Mouse (Mus musculus) hindbrain, embryonic 16.5 days (tissue): ENCODE results near the gene Gramd1b. TPM values are rescaled to one million over a fixed set of nuclear protein-coding genes. Genes with fewer than 3 reads are reported as not detected.

ENCODE experiments used
- ATAC-seq: fragments of 200-750 bp; cut with Nextera tagmentation; 2 replicates; pipeline ENCODE4 v1.8.0; 2017; ENCODE audit warnings: moderate TSS enrichment, moderate library complexity
- H3K27ac ChIP-seq: fragments of 300-500 bp; sonication (generic); 2 replicates; pipeline ENCODE4 v1.5.1; 2014; ENCODE audit warnings: low read depth, mild to moderate bottlenecking, control low read depth, low read length, moderate library complexity
- H3K27me3 ChIP-seq: fragments of 300-500 bp; sonication (generic); replicated peaks from 2 replicates; pipeline ENCODE4 v1.6.1; 2014; ENCODE audit warnings: low read length; ENCODE audit not compliant: control insufficient read depth, insufficient read depth
- H3K36me3 ChIP-seq: fragments of 300-500 bp; sonication (generic); 2 replicates; pipeline ENCODE4 v1.6.1; 2014; ENCODE audit warnings: mild to moderate bottlenecking, low read length, moderate library complexity, mixed read lengths; ENCODE audit not compliant: control insufficient read depth, insufficient read depth
- H3K4me1 ChIP-seq: fragments of 300-500 bp; sonication (generic); 2 replicates; pipeline ENCODE4 v1.6.1; 2014; ENCODE audit warnings: low read depth, low read length; ENCODE audit not compliant: control insufficient read depth, insufficient read depth
- H3K4me2 ChIP-seq: fragments of 300-500 bp; sonication (generic); 2 replicates; pipeline ENCODE4 v1.6.1; 2014; ENCODE audit warnings: mild to moderate bottlenecking, low read length, control low read depth, moderate library complexity
- H3K4me3 ChIP-seq: fragments of 300-500 bp; sonication (generic); 2 replicates; pipeline ENCODE4 v1.5.1; 2014; ENCODE audit warnings: mild to moderate bottlenecking, low read length, control low read depth, moderate library complexity
- H3K9ac ChIP-seq: fragments of 300-500 bp; sonication (generic); 2 replicates; pipeline ENCODE4 v1.6.1; 2014; ENCODE audit warnings: low read depth, mild to moderate bottlenecking, control low read depth, low read length, moderate library complexity
- H3K9me3 ChIP-seq: fragments of 300-500 bp; sonication (generic); 2 replicates; pipeline ENCODE4 v1.6.1; 2014; ENCODE audit warnings: mild to moderate bottlenecking, low read length, moderate library complexity; ENCODE audit not compliant: control insufficient read depth
- WGBS: fragments of 180-500 bp; shearing (Covaris S2); extraction: QIAGEN DNeasy Blood & Tissue Kit; methylation state at CpG from one replicate; pipeline ENCODE4 v1.1.7; 2014; 5-methylcytosine and 5-hydroxymethylcytosine counted together
- polyA plus RNA-seq: library from polyadenylated mRNA; unstranded; fragments of >200 nt; fragmentation: Nextera tagmentation; extraction: Ambion mirVana; gene quantifications from 2 replicates; pipeline ENCODE4 v1.2.1, GENCODE M21; 2015

Gene Gramd1b
- polyA plus RNA-seq, 1 experiment from 2014 or later: 18.5 TPM

DNA sequence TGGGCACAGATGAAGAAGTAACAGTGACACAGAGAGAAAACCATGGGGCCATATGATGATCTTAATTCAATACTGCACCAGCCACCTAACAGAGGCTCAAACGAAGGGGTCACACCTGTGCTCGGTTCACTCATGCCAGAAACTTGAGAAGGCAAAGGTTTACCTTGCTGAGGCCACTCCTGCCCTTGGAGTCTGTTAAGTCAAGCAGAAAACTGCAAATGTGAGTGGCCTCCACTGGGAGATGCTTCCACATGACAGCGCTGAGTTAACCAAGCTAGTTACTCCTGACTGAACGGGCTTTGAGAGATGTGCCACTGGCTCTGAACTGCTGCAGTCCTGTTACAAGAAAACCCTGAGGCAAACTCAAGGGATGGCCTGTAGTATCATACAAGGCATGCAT lies 83.9 kb downstream of the Gramd1b start:
- 77% methylated on average over 4 of the region's 4 CpGs for WGBS
- ATAC-seq: no peak

DNA sequence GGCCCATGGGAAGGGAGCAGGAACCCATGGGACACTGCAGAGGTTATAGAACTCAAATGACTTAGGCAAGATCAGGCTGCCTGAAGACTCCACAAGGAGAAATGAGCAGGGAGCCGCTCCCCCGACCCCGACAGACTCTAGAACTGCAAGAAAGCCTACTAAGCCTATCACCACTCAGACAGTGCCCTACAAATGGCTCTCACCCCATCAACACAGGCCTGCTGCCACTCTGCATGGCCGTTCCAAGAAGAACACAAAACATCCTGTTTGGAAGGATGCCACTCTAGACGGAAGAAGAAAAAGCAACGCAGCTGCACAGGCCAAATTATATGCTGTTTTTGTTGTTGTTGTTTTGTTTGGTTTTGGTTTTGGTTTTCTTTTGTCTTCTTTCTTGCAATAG lies 86.2 kb downstream of the Gramd1b start:
- Histone ChIP-seq H3K9ac (no peak overlapping the region), H3K36me3 (no peaks in the 10 kb centered on the region), H3K9me3 (no peaks in the 10 kb centered on the region), H3K4me1 (no peaks in the 10 kb centered on the region), H3K4me3 (no peak overlapping the region), H3K27me3 (no peaks in the 10 kb centered on the region), H3K4me2 (no peak overlapping the region), H3K27ac (no peak overlapping the region)
- WGBS: 85% methylated on average over 6 of the region's 6 CpGs
- no peak for ATAC-seq

More for the DNA sequence above, 83.9 kb downstream of the Gramd1b start:
- H3K4me3 ChIP-seq: no peak overlapping the region
- H3K4me2 ChIP-seq: no peak overlapping the region
- no peak overlapping the region for H3K9ac ChIP-seq
- H3K9me3 ChIP-seq: no peaks in the 10 kb centered on the region
- H3K36me3 ChIP-seq: no peaks in the 10 kb centered on the region
- H3K27me3 ChIP-seq: no peaks in the 10 kb centered on the region
- no peak overlapping the region for H3K27ac ChIP-seq
- no peaks in the 10 kb centered on the region for H3K4me1 ChIP-seq

DNA sequence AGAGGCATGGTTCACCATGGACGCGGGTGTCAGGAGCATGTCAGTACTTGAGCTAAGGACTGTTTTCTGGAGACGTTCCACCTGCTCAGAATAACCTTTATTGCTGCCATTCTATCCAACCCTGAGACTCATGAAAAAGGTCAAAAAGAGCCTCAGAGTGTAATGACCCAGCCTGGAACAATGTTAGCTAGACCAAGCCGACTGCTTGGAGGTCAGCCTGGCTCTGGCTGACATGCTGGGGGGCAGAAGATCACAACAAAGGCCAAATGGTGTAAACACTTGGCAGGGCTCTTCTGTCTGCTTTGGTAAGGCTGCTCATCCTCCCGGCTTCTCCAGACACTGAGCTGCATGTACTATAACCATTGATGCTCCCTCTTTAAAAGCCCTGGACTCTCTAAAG lies 88.4 kb downstream of the Gramd1b start:
- no peak overlapping the region for H3K4me3 ChIP-seq
- no peaks in the 10 kb centered on the region for H3K9me3 ChIP-seq
- no peak for ATAC-seq
- H3K4me2 ChIP-seq: no peak overlapping the region
- no peaks in the 10 kb centered on the region for H3K36me3 ChIP-seq
- H3K27ac ChIP-seq: no peak overlapping the region
- no peaks in the 10 kb centered on the region for H3K27me3 ChIP-seq
- 46% methylated on average over 5 of the region's 5 CpGs for WGBS
- peaks cover 9% of the 10 kb centered on the region for H3K4me1 ChIP-seq
- H3K9ac ChIP-seq: no peak overlapping the region

DNA sequence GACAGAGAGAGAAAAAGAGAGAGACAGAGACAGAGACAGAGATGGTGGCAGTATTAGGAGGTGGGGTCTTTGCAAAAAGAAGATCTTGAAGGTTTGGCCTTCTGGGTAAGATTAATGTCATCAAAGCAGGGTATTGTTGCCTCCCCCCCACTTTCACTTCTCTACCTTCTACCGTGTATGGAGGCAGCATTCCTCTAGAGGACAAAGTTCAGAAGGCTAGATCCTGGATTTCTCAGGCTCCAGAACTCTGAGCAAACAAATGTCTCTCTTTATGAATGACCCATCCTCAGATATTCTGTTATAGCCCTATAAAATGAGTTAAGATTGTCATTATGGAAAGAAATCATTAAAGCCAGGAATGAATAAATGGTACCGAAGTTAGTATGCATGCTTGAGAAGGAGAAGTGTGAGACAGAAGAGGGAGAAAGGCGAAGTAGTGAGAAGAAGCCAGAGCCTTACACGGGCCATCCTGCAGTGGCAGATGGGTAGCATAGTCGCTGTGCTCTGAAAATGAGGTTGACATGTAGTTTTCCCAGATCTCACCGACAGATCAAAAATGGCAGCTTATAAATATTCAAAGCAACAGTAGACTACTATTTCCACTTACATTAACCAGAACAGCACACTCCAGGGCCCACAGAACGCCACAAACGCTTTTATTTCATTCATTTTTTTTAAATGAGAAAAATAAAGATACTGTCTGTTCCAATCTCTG lies 91.1 kb downstream of the Gramd1b start:
- ATAC-seq: no peak
- no peaks in the 10 kb centered on the region for H3K27me3 ChIP-seq
- WGBS: 82% methylated on average over 8 of the region's 8 CpGs
- H3K4me3 ChIP-seq: no peak overlapping the region
- peaks cover 9% of the 10 kb centered on the region for H3K4me1 ChIP-seq
- H3K9ac ChIP-seq: no peak overlapping the region
- H3K27ac ChIP-seq: no peak overlapping the region
- no peak overlapping the region for H3K4me2 ChIP-seq
- H3K36me3 ChIP-seq: no peaks in the 10 kb centered on the region
- H3K9me3 ChIP-seq: no peaks in the 10 kb centered on the region

DNA sequence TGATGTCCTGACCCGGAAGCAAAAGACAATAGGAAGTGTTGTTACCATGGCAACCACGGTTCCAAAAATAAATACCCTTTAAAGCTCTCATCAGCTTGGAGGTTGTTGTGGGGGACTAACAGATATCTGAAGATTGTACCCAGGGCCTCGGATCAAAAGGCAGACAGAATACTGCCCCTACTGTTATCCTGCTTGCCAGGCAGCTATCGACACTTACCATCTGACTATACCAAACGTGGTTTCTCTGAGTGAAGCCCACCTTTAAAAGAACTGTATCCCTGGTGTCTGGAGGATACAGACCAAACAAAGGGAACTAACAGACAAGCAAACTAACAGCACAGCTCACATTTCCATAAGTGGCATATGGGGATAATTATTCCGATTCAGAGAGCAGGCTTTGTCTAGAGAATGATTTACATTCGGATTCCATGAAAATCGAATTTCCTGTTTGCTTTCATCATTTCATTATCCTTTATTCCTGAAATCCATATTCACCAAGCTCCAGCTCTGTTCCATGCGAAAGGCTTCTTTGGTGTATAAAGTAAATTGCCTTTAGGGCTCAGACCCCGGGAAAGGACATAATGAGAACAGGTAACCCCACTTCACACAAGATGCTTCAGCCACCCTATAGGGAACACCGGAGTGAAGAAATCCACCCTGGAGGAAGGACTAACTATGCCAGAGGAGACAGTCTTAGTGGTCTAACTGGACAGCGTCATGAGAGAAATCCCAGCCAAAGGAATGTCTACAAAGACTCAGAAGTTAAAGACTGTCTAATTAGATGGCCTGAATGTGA lies 92.3 kb downstream of the Gramd1b start:
- peak; percentile 45; the same call in 1 of the 2 replicates for ATAC-seq
- H3K9me3 ChIP-seq: no peaks in the 10 kb centered on the region
- 39% methylated on average over 12 of the region's 12 CpGs for WGBS
- no peaks in the 10 kb centered on the region for H3K36me3 ChIP-seq
- no peak overlapping the region for H3K9ac ChIP-seq
- H3K4me3 ChIP-seq: no peak overlapping the region
- 0 out of 2 replicates have a peak overlapping the region, but pooled peaks have one; percentile 4 for H3K27ac ChIP-seq
- no peaks in the 10 kb centered on the region for H3K27me3 ChIP-seq
- peaks cover 9% of the 10 kb centered on the region for H3K4me1 ChIP-seq
- H3K4me2 ChIP-seq: no peak overlapping the region

DNA sequence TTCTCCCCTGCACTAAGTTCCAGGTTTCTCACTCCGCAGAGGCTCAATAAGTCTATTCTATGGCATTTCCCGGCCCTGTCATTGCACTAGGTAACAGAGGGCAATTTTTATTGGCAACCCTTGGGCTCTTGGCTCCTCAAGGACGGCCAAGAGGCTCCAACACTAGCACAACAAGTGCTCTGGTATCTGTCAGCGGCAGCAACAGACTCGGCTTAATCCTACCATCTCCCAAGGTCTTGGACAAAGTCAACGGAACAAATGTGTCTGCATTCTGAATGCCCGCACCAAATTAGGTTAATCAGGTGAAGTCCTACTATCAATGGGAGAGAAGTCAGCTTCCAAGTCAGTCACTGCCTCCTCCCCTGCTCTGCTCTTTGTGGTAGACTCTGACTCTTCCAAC lies 93.3 kb downstream of the Gramd1b start:
- WGBS: 90% methylated on average over 7 of the region's 7 CpGs
- H3K4me1 ChIP-seq: peaks cover 9% of the 10 kb centered on the region
- no peak overlapping the region for H3K27ac ChIP-seq
- no peak overlapping the region for H3K4me2 ChIP-seq
- H3K4me3 ChIP-seq: no peak overlapping the region
- no peak overlapping the region for H3K9ac ChIP-seq
- H3K27me3 ChIP-seq: no peaks in the 10 kb centered on the region
- no peaks in the 10 kb centered on the region for H3K36me3 ChIP-seq
- no peaks in the 10 kb centered on the region for H3K9me3 ChIP-seq
- ATAC-seq: no peak

DNA sequence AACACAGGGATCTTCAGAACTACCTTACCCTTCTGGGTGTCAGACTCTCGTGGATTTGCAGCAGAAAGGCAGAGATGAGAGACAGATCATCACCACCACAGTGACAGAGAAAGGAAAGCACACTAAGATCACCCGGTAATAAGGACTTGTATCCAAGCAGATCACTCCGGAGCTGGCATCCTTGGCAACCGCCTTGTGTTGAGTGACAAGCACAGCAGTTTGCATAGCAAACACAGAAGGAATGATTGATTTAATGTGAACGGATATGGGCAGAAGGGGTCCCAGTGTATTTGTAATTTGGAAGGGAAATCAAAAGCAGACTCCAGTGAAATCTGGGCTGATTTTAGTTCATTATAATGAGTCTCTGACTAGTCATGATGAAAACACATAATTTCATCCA lies 97.9 kb downstream of the Gramd1b start:
- Histone ChIP-seq H3K9me3 (no peaks in the 10 kb centered on the region), H3K4me3 (no peak overlapping the region), H3K9ac (no peak overlapping the region), H3K27me3 (no peaks in the 10 kb centered on the region), H3K27ac (no peak overlapping the region), H3K4me1 (peaks cover 1% of the 10 kb centered on the region; the same call in 1 of the 2 replicates), H3K36me3 (no peaks in the 10 kb centered on the region), H3K4me2 (no peak overlapping the region)
- WGBS: 60% methylated on average over 5 of the region's 5 CpGs
- no peak for ATAC-seq

DNA sequence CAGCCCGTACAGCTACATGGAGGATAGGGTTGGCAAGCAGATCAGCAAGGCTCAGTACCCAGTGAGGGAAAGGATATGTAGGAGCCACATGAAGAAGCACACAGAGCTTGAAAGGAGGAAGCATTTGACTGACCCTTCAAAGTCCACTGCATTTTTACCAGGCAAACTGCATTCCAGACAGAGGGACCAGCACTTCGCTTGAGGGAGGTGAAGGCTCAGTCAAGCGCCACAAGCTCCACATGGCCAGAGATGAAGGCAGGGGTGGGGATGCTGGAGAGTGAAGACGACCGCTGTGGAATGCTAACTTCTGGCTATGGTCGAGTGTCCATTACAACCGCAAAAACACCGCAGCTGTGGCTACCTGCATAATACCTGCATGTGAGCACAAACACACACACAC lies 100.2 kb downstream of the Gramd1b start:
- Histone ChIP-seq H3K4me1 (no peaks in the 10 kb centered on the region), H3K27me3 (no peaks in the 10 kb centered on the region), H3K36me3 (no peaks in the 10 kb centered on the region), H3K9ac (no peak overlapping the region), H3K9me3 (no peaks in the 10 kb centered on the region), H3K27ac (no peak overlapping the region), H3K4me3 (no peak overlapping the region), H3K4me2 (no peak overlapping the region)
- ATAC-seq: no peak
- 86% methylated on average over 8 of the region's 8 CpGs for WGBS

DNA sequence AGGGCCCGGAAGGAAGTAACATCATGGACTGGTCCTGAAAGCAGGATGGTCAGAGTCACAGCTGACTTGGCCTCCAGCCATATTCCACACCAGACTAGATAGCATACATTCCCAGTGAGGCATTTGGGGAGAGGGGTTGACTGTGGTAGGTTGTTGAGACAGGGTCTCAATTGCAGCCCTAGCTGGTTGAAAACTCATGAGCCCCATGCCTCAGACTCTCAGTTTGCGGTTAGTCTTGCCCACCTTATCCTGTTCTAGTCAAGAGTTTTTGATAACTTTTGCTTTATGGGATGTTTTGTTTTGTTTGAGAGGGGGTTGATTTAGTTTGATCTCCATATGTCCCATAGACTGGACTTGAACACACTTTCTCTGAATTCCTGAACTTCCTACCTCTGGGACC lies 103.5 kb downstream of the Gramd1b start:
- ATAC-seq: no peak
- Histone ChIP-seq H3K36me3 (no peaks in the 10 kb centered on the region), H3K9ac (no peak overlapping the region), H3K9me3 (no peaks in the 10 kb centered on the region), H3K27ac (no peak overlapping the region), H3K4me1 (no peaks in the 10 kb centered on the region), H3K4me2 (no peak overlapping the region), H3K4me3 (no peak overlapping the region), H3K27me3 (no peaks in the 10 kb centered on the region)
- WGBS: 97% methylated on average over 2 of the region's 2 CpGs
